Mouse (Mus musculus) thymus, adult 2 months (tissue): ENCODE measurements around the gene Tmem131.

Experiments used
- CTCF ChIP-seq: fragments of 200-500 bp; IDR thresholded peaks from 2 replicates; pipeline ENCODE4 v1.5.1; 2012; ENCODE audit warnings: mild to moderate bottlenecking, control low read depth, low read length, moderate library complexity, borderline replicate concordance; ENCODE audit not compliant: control insufficient read depth, poor library complexity, insufficient read depth; ENCODE audit errors: extremely low read depth
- POLR2A ChIP-seq: fragments of 200-500 bp; IDR thresholded peaks from 2 replicates; pipeline ENCODE4 v1.6.1; 2012; ENCODE audit warnings: mild to moderate bottlenecking, low read length, control low read depth, moderate library complexity; ENCODE audit not compliant: control insufficient read depth, poor library complexity, insufficient read depth; ENCODE audit errors: extremely low read depth

DNA sequence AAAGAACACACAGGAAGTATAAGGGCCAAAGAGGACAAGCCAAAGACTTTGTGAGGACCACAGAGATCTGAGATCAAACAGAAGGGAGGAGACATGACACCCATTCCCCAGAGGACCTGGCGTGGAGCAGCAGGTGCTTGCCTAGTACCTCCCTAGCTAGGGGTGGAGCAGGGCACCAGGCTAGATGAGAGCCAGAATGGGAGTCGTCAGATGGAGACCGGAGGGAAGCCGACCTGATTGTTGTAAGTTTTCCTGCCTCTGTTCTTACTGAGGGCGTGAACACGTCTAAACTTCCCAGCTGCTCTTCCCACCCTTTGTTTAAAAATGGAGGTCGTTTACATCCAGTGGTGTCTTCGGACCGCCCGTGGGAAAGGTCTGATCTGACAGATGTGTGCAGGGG, 176.1 kb downstream of the Tmem131 start:
- TF ChIP-seq CTCF (no peak), POLR2A (no peak)
